ENCODE assay signal across 22 mouse cellular contexts in genomic region chr5:27717301-27717700, GRCm38 (mm10).
A peak's percentile ranks its signal among the peaks of the same experiment; 100 is the strongest.
DNase-seq lines count a peak whose midpoint lies in the region; ATAC-seq and TF ChIP-seq lines count a peak whose summit lies in the region.
"Had no signal": no experiment of that assay in that cellular context is flagged by ENCODE, and none has a peak within 500 bp of the region (broad histone marks: within the 10 kb centered on the region; RNA-seq: fewer than 3 reads in every experiment).

No protein-coding gene starts in this region.

- TF ChIP-seq CTCF in cortical plate, adult 2 months (IDR thresholded peaks at IDR 0.05; ENCODE audit: extremely low read depth, insufficient read depth, low read length) = no peak

- H3K27ac ChIP-seq in cortical plate, adult 2 months (ENCODE audit: insufficient read depth, low read length) = peak overlapping the region; percentile 38
- H3K27ac ChIP-seq: hindbrain, embryonic 10.5 days; liver, embryonic 14.5 days; lung, embryonic 15.5 days; macrophage; midbrain, embryonic 10.5 days had no signal

- TF ChIP-seq POLR2A in cortical plate, adult 2 months (IDR thresholded peaks at IDR 0.05; ENCODE audit: extremely low read depth, insufficient read depth, low read length) = 0 out of 2 replicates have a peak, but pooled peaks have one; percentile 18

- H3K4me1 ChIP-seq in cortical plate, adult 2 months (ENCODE audit: control insufficient read depth, insufficient read depth, low read length) = peaks cover 4% of the 10 kb centered on the region
- H3K4me1 ChIP-seq: lung, embryonic 15.5 days had no signal

- H3K4me3 ChIP-seq in cortical plate, adult 2 months (ENCODE audit: insufficient read depth, low read length) = no peak overlapping the region
- H3K4me3 ChIP-seq: hindbrain, embryonic 10.5 days; lung, embryonic 15.5 days; midbrain, embryonic 10.5 days had no signal

- no peak for DNase-seq in frontal cortex, postnatal 25 days (ENCODE audit: low spot score in 2 of 2)
- DNase-seq in layer of hippocampus, adult 8-10 months (ENCODE audit: low spot score in 2 of 2) = peak; percentile 67 to 73
- DNase-seq in right cerebral cortex, postnatal 14 days = peak; percentile 36
- no peak for DNase-seq in retina, postnatal 1 day
- DNase-seq: adrenal gland, postnatal 25 days; B cell, adult 2 months; cerebellum, adult 8-10 months; embryo, embryonic 11 days; gastrocnemius, postnatal 14 days; kidney, adult 18-20 months; kidney, postnatal 25 days; spleen, adult 18-20 months; thymus, postnatal 36 days had no signal

- peak; percentile 90 for ATAC-seq in frontal cortex, adult (ENCODE audit: low TSS enrichment)
- ATAC-seq in inflammation-experienced regulatory T-cells, adult 6 months = no peak
- ATAC-seq: forebrain, embryonic 16.5 days had no signal

Comparison
In these comparisons a context has a peak if more than half of its experiments do, and no peak if none do; other contexts are left out.
1. DNase-seq: peak in layer of hippocampus, adult 8-10 months (2 of 2) and right cerebral cortex, postnatal 14 days (single experiment); none in frontal cortex, postnatal 25 days (0 of 2) and retina, postnatal 1 day (single experiment).